Mouse (Mus musculus): Measurements from ENCODE around the gene Cst7.
"Not testable (repeated sequence)": the region's sequence is repeated elsewhere in the genome, so short reads cannot be mapped to it uniquely, and the experiment has no call there.

The Cst7 gene

GRCm38 (mm10) chr2:150569847-150570590 is at the start of gene Cst7:
TSS of gene Cst7 (plus strand) at chr2:150570415.
- DNase-seq = no peak

- no peak for DNase-seq
Observed at GRCm38 (mm10) chr2:150525703-150526207, 44.5 kb upstream of the Cst7 start.

GRCm38 (mm10) chr2:150549576-150549975 is 20.6 kb upstream of the Cst7 start:
- DNase-seq = not testable (repeated sequence)

- peak; percentile 13 for DNase-seq
Observed at GRCm38 (mm10) chr2:150558568-150558967, 11.6 kb upstream of the Cst7 start.

- DNase-seq = peak; percentile 12
Observed at GRCm38 (mm10) chr2:150567051-150567450, 3.2 kb upstream of the Cst7 start.

GRCm38 (mm10) chr2:150570761-150571160 is 546 bp downstream of the Cst7 start:
- no peak for DNase-seq

- no peak for DNase-seq
Observed at GRCm38 (mm10) chr2:150572463-150572862, 2.2 kb downstream of the Cst7 start.

GRCm38 (mm10) chr2:150576256-150576655 is 6.0 kb downstream of the Cst7 start:
- DNase-seq = no peak

GRCm38 (mm10) chr2:150578603-150579002 is 8.4 kb downstream of the Cst7 start:
- no peak for DNase-seq

- DNase-seq = no peak
Observed at GRCm38 (mm10) chr2:150579628-150580027, 9.4 kb downstream of the Cst7 start.

GRCm38 (mm10) chr2:150589076-150589475 is 18.9 kb downstream of the Cst7 start:
- no peak for DNase-seq

- peak; percentile 4 for DNase-seq
Observed at GRCm38 (mm10) chr2:150595411-150596190, 25.4 kb downstream of the Cst7 start.

- no peak for DNase-seq
Observed at GRCm38 (mm10) chr2:150600263-150600662, 30.0 kb downstream of the Cst7 start.

DNA sequence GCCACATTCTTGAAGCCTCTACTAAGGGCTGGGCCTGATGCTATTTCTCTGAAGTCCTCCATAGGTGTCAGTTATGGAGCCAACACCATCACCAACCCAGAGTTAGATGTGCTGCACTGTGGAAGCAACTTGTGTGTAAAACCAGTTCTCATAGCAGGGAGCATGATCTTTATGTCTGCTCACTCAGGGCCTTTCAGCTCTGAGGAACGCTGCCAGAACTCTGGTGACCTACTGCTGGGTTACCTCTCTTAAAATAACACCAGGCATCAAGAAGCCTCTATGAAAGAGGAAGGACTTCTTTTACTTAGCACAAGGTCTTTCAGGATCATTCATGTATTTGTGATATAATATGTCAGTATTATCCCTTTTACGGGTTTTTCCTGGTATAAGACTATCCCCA is 32.0 kb downstream of the Cst7 start:
- no peak for DNase-seq

DNA sequence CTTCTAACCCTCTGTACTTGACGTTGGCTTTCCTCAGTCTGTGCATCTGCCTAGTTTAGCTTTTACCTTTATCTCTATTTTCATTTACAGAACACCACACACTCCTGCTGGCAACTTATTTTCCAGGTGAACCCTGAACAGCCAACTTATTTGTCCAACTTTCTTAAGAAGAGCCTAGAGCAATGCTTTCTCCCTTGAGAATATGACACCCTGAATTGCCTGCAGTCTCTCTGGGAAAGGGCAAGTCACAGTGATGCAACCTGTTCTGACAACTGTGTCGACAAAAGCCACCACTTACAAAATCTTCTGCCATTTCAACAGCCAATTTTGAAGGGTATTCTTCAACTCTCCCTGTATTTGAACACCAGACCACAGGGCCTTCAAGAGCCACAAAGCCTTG is 34.6 kb downstream of the Cst7 start:
- no peak for DNase-seq

DNA sequence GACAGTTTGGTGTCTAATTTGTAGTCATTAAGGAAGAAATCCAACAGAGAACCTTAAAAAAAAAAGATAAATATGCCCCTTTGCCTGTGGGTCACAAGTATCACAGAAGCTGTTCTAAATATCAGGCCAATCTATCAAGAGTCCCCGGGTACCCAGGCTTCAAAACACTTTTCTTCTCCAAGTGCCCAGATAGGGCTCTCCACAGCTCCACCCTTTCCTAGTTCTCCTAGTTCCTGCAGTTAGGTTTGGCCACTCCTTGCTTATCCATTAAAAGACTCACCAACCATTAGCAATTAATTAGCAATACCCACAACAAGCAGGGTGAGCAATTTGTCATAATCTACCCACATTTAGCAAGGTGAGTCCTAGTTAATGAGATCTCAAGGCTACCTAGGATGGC is 36.9 kb downstream of the Cst7 start:
- peak; percentile 14 for DNase-seq

- peak; percentile 98 for DNase-seq
Observed at GRCm38 (mm10) chr2:150608087-150608799, 38.0 kb downstream of the Cst7 start, which contains the start of gene Apmap. TSS of gene Apmap (minus strand) at chr2:150608567.

DNA sequence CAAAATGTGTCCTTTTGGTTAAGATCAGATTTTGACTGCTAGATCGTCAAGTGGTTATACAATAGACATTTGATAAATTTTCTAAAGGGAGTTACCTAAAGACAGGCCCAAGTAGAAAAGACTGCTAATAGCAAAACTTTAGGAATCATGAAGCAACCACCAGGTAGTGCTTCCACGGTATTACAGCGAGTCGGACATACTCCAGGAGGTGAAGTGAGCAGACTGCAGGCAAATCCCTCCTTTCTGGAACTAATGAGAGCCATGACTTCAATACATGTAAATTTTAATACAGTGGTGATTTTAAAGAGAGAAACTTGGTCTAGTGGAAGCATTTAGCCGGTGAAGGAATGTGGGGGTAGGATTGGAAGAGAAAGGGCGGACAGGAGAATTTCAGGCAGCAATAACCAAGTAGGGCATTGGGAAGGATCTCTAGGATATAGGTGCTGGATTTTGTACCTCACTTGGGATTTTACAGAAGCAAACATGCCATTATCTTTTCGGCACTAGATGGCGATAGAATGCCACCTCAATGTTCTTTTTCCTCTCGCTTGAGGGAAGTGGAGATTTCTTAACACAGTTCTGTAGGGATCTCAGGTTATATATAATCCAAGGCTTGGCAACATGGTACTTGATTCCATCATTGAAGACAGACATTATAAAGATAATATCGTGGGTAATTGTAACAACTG is 38.8 kb downstream of the Cst7 start:
- peak; percentile 81 for DNase-seq

GRCm38 (mm10) chr2:150610097-150610496 is 39.9 kb downstream of the Cst7 start:
- DNase-seq = no peak

DNA sequence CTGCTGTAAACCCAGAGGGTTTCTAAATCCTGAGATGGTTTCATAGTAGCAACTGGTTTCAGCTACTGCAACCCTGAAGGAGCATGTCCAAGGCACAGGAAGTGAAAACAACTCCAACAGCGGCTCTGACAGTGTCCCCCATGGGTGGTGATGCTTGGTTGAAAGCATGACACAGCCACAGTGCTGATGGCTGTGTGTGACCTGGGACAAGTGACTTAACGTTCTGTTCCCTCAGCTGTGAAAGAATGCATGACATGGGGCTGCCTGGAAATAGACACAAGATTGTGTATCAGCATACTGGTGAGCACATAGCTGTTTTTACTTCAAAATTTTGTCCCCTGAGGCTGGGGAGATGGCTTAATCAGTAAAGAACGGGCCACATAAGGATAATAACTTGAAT is 51.5 kb downstream of the Cst7 start:
- no peak for DNase-seq

GRCm38 (mm10) chr2:150623957-150624356 is 53.7 kb downstream of the Cst7 start:
- DNase-seq = peak; percentile 24

DNA sequence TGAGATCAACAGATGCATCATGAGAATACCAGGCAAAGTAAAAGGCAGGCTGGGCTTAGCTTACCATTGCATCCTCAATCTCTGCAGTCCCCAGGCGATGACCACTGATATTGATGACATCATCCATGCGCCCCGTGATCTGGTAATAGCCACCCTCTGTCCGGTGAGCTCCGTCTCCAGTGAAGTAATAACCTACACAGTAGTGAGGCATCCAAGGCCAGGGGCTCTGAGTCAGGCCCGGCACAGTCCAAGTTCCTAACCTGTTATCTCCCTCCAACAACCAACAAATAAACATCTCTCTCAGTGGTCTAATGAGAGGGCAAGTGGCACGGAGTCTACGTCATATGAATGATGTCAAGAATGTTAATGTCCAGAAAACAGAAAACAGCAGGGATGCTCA is 54.7 kb downstream of the Cst7 start:
- no peak for DNase-seq

GRCm38 (mm10) chr2:150627140-150627539 is 56.9 kb downstream of the Cst7 start:
- no peak for DNase-seq
